Mouse (Mus musculus) left cerebral cortex, postnatal 14 days (tissue): ENCODE results near the gene Mafk. TPM values are rescaled to one million over a fixed set of nuclear protein-coding genes. Genes with fewer than 3 reads are reported as not detected.

ENCODE experiments used
- DNase-seq, 2 experiments: peaks; one replicate each; pipeline ENCODE4 v3.0.0; 2021 to 2022; ENCODE audit warnings: low spot score in 2 of 2, mixed read lengths in 1 of 2
- intact Hi-C: fragments of 180-260 bp; cut with DNase I; formaldehyde crosslinking; loops from one replicate; pipeline ENCODE4 v1.15.1; 2025
- microRNA-seq, 2 experiments: library from miRNA; unstranded; fragments of <30 nt; microRNA quantifications; one replicate each; pipeline ENCODE4 v1.2.0; 2022
- total RNA-seq, 2 experiments: library from RNA; stranded (reverse); gene quantifications; 2 replicates each; pipeline ENCODE4 v1.2.3; 2021

Gene Mafk
- total RNA-seq, 2 experiments from 2014 or later = 7.6 to 8.5 TPM

- intact Hi-C loops = no loop called here
- DNase-seq = no peak
These were observed 58.5 kb downstream of the Mafk start for GRCm38 (mm10) chr5:139849626-139850320.

Small RNAs within 50 kb of the gene (microRNA-seq; reads per million reads assigned to microRNA genes)
- 2.7 to 3.2 reads per million in 2 experiments for gene Mir7037

Other genes starting within 250 kb of the Mafk start
- gene Uncx, start 248.0 kb upstream of the Mafk start, total RNA-seq = under 1 TPM in 1 of 2 experiments, not detected in 1; 0.48 TPM
- gene Micall2, start 55.2 kb upstream of the Mafk start, total RNA-seq = 1 to 10 TPM; 1.6 to 2.8 TPM
- 100 to 1,000 TPM in 1 of 2 experiments, 10 to 100 TPM in 1; 96.8 to 102 TPM for gene Ints1, start 15.8 kb upstream of the Mafk start, total RNA-seq
- gene Tmem184a, start 28.4 kb downstream of the Mafk start, total RNA-seq = under 1 TPM in 1 of 2 experiments, not detected in 1; 0.08 TPM
- gene Gm26938, start 34.9 kb downstream of the Mafk start, total RNA-seq = not detected
- 10 to 100 TPM; 17.2 to 17.9 TPM for gene Psmg3, start 35.4 kb downstream of the Mafk start, total RNA-seq
- gene Elfn1, start 116.4 kb downstream of the Mafk start, total RNA-seq = 10 to 100 TPM; 38.6 to 41.7 TPM